Mouse (Mus musculus): Measurements from ENCODE around the gene Cdkl2.

- TF ChIP-seq CTCF (IDR thresholded peaks at IDR 0.05; ENCODE audit: borderline replicate concordance, extremely low read depth, insufficient read depth, insufficient read length) = no peak
- no peak for TF ChIP-seq POLR2A (IDR thresholded peaks at IDR 0.05; ENCODE audit: borderline replicate concordance, extremely low read depth, insufficient read depth, insufficient read length, poor library complexity, severe bottlenecking)
Measured at GRCm38 (mm10) chr5:92043783-92044182, at the start of gene Cdkl2.
